Mouse (Mus musculus) CH12.LX (cell line): ENCODE results near the gene Fam83c. TPM values are rescaled to one million over a fixed set of nuclear protein-coding genes. Genes with fewer than 3 reads are reported as not detected.

Experiments
- DNase-seq: peaks from one replicate; pipeline ENCODE4 v3.0.0-alpha.2; 2013; ENCODE audit errors: extremely low read depth
- H3K27ac ChIP-seq: 2 replicates; pipeline ENCODE4 v1.5.1; 2012; ENCODE audit warnings: low read depth, mild to moderate bottlenecking, control low read depth, moderate library complexity; ENCODE audit not compliant: insufficient read depth
- H3K27me3 ChIP-seq: replicated peaks from 2 replicates; pipeline ENCODE3; 2012; ENCODE audit warnings: inconsistent platforms
- H3K36me3 ChIP-seq, 2 experiments: replicated peaks in 1 of 2; 2 replicates each; pipeline versions ENCODE3 to v1.6.1; 2012; ENCODE audit warnings: inconsistent platforms in 1 of 2, low read length in 1 of 2, mild to moderate bottlenecking in 1 of 2, mixed read lengths in 1 of 2, moderate library complexity in 1 of 2; ENCODE audit not compliant: control insufficient read depth in 1 of 2, insufficient read depth in 1 of 2
- H3K4me1 ChIP-seq, 2 experiments: 2 replicates each; pipeline ENCODE4 v1.6.1; 2012; ENCODE audit warnings: inconsistent platforms in 1 of 2, moderate library complexity in 1 of 2; ENCODE audit not compliant: insufficient read depth in 2 of 2, control insufficient read depth in 1 of 2
- H3K4me2 ChIP-seq: 2 replicates; pipeline ENCODE4 v1.6.1; 2012; ENCODE audit warnings: low read depth, mild to moderate bottlenecking, control low read depth; ENCODE audit not compliant: poor library complexity, insufficient read depth, severe bottlenecking
- H3K4me3 ChIP-seq, 3 experiments: fragments of 150-350 bp in 1 of 3; sonication (generic) in 1 of 3; replicated peaks in 1 of 3; 2 replicates each; pipeline versions ENCODE3 to v1.5.1; 2011 to 2012; ENCODE audit warnings: low read depth in 2 of 3, low read length in 2 of 3, mild to moderate bottlenecking in 2 of 3, moderate library complexity in 2 of 3, control low read depth in 1 of 3, improper control_type of control experiment in 1 of 3, inconsistent platforms in 1 of 3, mixed read lengths in 1 of 3; ENCODE audit not compliant: poor library complexity in 1 of 3
- H3K79me2 ChIP-seq: replicated peaks from 2 replicates; pipeline ENCODE4 v1.6.1; 2012; ENCODE audit warnings: mild to moderate bottlenecking, moderate library complexity; ENCODE audit not compliant: control insufficient read depth, poor library complexity, insufficient read depth, severe bottlenecking; ENCODE audit errors: extremely low read depth
- H3K9ac ChIP-seq: 2 replicates; pipeline ENCODE4 v1.6.1; 2012; ENCODE audit warnings: low read depth, mild to moderate bottlenecking, control low read depth, moderate library complexity; ENCODE audit not compliant: insufficient read depth
- H3K9me3 ChIP-seq: replicated peaks from 2 replicates; pipeline ENCODE3; 2012; ENCODE audit warnings: low read length, inconsistent platforms, mixed read lengths
- BHLHE40 ChIP-seq: IDR thresholded peaks from 2 replicates; pipeline ENCODE4 v1.6.1; 2011; ENCODE audit warnings: mild to moderate bottlenecking, low read depth, low read length, improper control_type of control experiment
- CHD1 ChIP-seq: IDR thresholded peaks from 2 replicates; pipeline ENCODE4 v1.6.1; 2012; ENCODE audit warnings: low read depth, low read length, improper control_type of control experiment, inconsistent platforms
- E2F4 ChIP-seq: IDR thresholded peaks from 2 replicates; pipeline ENCODE4 v1.6.1; 2011; ENCODE audit warnings: low read depth, low read length, improper control_type of control experiment; ENCODE audit not compliant: insufficient replicate concordance
- ELF1 ChIP-seq: IDR thresholded peaks from 2 replicates; pipeline ENCODE4 v1.6.1; 2014; ENCODE audit warnings: low read depth, mild to moderate bottlenecking, inconsistent platforms, low read length, improper control_type of control experiment
- EP300 ChIP-seq: IDR thresholded peaks from 2 replicates; pipeline ENCODE4 v1.6.1; 2011; ENCODE audit warnings: low read length, improper control_type of control experiment
- ETS1 ChIP-seq: conservative IDR thresholded peaks from 2 replicates; pipeline ENCODE4 v1.6.1; 2012; ENCODE audit warnings: low read depth, mild to moderate bottlenecking, inconsistent platforms, low read length, improper control_type of control experiment, moderate library complexity
- HCFC1 ChIP-seq: IDR thresholded peaks from 2 replicates; pipeline ENCODE4 v1.6.1; 2012; ENCODE audit warnings: low read depth, mild to moderate bottlenecking, inconsistent platforms, low read length, improper control_type of control experiment
- IRF4 ChIP-seq: IDR thresholded peaks from 2 replicates; pipeline ENCODE4 v1.6.1; 2014; ENCODE audit warnings: low read depth, mild to moderate bottlenecking, inconsistent platforms, low read length, improper control_type of control experiment
- KAT2A ChIP-seq: IDR thresholded peaks from 2 replicates; pipeline ENCODE4 v1.6.1; 2012; ENCODE audit warnings: low read length, improper control_type of control experiment, inconsistent platforms; ENCODE audit not compliant: insufficient replicate concordance
- MAFK ChIP-seq: IDR thresholded peaks from 2 replicates; pipeline ENCODE4 v1.6.1; 2011; ENCODE audit warnings: low read length, improper control_type of control experiment; ENCODE audit not compliant: insufficient replicate concordance
- MAZ ChIP-seq: IDR thresholded peaks from 2 replicates; pipeline ENCODE4 v1.6.1; 2012; ENCODE audit warnings: low read depth, mild to moderate bottlenecking, inconsistent platforms, low read length, improper control_type of control experiment, moderate library complexity
- MEF2A ChIP-seq: IDR thresholded peaks from 2 replicates; pipeline ENCODE4 v1.6.1; 2014; ENCODE audit warnings: low read depth, mild to moderate bottlenecking, inconsistent platforms, low read length, improper control_type of control experiment, borderline replicate concordance
- MXI1 ChIP-seq: IDR thresholded peaks from 2 replicates; pipeline ENCODE4 v1.6.1; 2011; ENCODE audit warnings: mild to moderate bottlenecking, low read depth, low read length, improper control_type of control experiment
- MYC ChIP-seq: IDR thresholded peaks from 2 replicates; pipeline ENCODE4 v1.6.1; 2011; ENCODE audit warnings: low read depth, mild to moderate bottlenecking, improper control_type of control experiment, low read length
- NELFE ChIP-seq: IDR thresholded peaks from 2 replicates; pipeline ENCODE4 v1.6.1; 2011; ENCODE audit warnings: low read depth, low read length, improper control_type of control experiment
- NRF1 ChIP-seq: IDR thresholded peaks from 2 replicates; pipeline ENCODE4 v1.6.1; 2014; ENCODE audit warnings: low read depth, mild to moderate bottlenecking, inconsistent platforms, low read length, improper control_type of control experiment, moderate library complexity
- PAX5 ChIP-seq: IDR thresholded peaks from 2 replicates; pipeline ENCODE4 v1.6.1; 2012; ENCODE audit warnings: low read length, inconsistent platforms, mixed read lengths
- POLR2A ChIP-seq: IDR thresholded peaks from 2 replicates; pipeline ENCODE4 v1.6.1; 2011; ENCODE audit warnings: low read depth, mild to moderate bottlenecking, improper control_type of control experiment, low read length
- POLR2AphosphoS2 ChIP-seq: IDR thresholded peaks from 2 replicates; pipeline ENCODE4 v1.6.1; 2011; ENCODE audit warnings: low read depth, low read length, improper control_type of control experiment
- RAD21 ChIP-seq: IDR thresholded peaks from 2 replicates; pipeline ENCODE4 v1.6.1; 2011; ENCODE audit warnings: low read depth, mild to moderate bottlenecking, low read length, improper control_type of control experiment, moderate library complexity
- RCOR1 ChIP-seq: conservative IDR thresholded peaks from 2 replicates; pipeline ENCODE4 v1.6.1; 2012; ENCODE audit warnings: low read depth, mild to moderate bottlenecking, inconsistent platforms, low read length, improper control_type of control experiment
- SIN3A ChIP-seq: IDR thresholded peaks from 2 replicates; pipeline ENCODE4 v1.6.1; 2012; ENCODE audit warnings: low read length, improper control_type of control experiment, inconsistent platforms
- SMC3 ChIP-seq: IDR thresholded peaks from 2 replicates; pipeline ENCODE4 v1.6.1; 2011; ENCODE audit warnings: low read depth, low read length, improper control_type of control experiment
- TBP ChIP-seq: conservative IDR thresholded peaks from 2 replicates; pipeline ENCODE4 v1.6.1; 2011; ENCODE audit warnings: low read depth, low read length, improper control_type of control experiment
- TCF12 ChIP-seq: IDR thresholded peaks from 2 replicates; pipeline ENCODE4 v1.6.1; 2014; ENCODE audit warnings: low read depth, mild to moderate bottlenecking, inconsistent platforms, low read length, improper control_type of control experiment
- USF2 ChIP-seq: conservative IDR thresholded peaks from 2 replicates; pipeline ENCODE4 v1.6.1; 2011; ENCODE audit warnings: low read depth, low read length, improper control_type of control experiment
- ZMIZ1 ChIP-seq: IDR thresholded peaks from 2 replicates; pipeline ENCODE4 v1.6.1; 2012; ENCODE audit warnings: low read depth, mild to moderate bottlenecking, inconsistent platforms, low read length, improper control_type of control experiment
- dilution Hi-C: fragments of 300-500 bp; cut with MboI; formaldehyde crosslinking; loops from 2 replicates; pipeline ENCODE4 v1.14.3; 2020; ENCODE audit warnings: low sequenced_read_pairs; ENCODE audit not compliant: extremely low pct_unique_long_range_greater_than_20kb, extremely low pct_ligation_motif_present
- in situ Hi-C: fragments of 300-500 bp; cut with MboI; formaldehyde crosslinking; loops from 3 replicates; pipeline ENCODE4 v1.14.3; 2019; ENCODE audit warnings: low sequenced_read_pairs, low pct_ligation_motif_present, low pct_unique_long_range_greater_than_20kb, mixed read lengths
- polyA plus RNA-seq: library from polyadenylated mRNA; unstranded; fragments of >175 nt; gene quantifications from 2 replicates; pipeline ENCODE4 v1.2.1, GENCODE M21; 2012; ENCODE audit warnings: low read depth; ENCODE audit not compliant: insufficient read length
- total RNA-seq, 2 experiments: library from RNA; depleted of rRNA; stranded (reverse); fragments of 300-350 nt in 1 of 2; fragments of >200 nt in 1 of 2; gene quantifications; 2 replicates each; pipeline ENCODE4 v1.2.3; 2012 to 2014

Fam83c gene
- total and polyA plus RNA-seq, 3 experiments = 0.04 to 0.09 TPM; not detected in 1

DNA sequence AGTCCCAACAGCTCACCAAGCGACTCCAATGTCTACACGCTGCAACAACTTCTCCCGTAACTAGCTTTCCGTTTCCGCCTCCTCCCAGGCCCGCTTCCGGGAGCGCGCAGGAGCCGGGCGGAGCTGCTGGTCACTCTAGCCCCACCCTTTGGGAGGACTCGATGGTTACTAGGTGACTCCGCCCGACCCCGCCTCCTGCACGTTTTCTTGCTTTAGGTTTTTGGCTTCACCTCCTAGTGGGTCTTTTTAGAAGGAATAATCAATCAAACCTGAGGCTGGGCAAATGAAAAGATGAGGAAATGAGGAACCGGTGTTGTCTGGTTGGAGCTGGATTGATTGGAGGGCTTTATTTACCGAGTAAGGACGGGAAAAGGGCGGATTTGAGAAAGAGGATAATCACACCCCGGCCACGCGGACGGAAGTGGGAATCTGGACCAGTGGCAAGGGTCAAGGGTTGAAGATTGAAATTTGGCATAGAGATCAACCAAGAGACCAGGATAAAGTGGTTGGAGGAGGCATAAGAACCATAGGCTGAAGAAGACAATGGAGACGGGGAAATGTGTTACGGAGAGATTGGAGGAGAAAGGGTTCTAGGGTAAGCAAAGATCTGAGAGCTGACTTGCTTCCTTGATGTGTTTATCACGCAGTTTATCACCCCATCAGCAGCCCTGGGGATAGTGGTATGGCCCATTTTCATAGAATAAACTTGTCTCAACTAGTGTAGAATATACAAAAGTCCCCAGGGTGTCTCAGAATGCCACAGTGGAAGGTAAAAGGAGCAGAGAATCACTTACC is 7.8 kb downstream of the Fam83c start, which contains the start of gene Eif6:
Gene Eif6 (minus strand): TSS at position 296 of the 795 bp plus-strand sequence.
- dilution Hi-C loops = no loop called here
- peak; percentile 73 for TF ChIP-seq POLR2AphosphoS2
- TF ChIP-seq MYC = peak; percentile 86
- TF ChIP-seq RAD21 = no peak
- TF ChIP-seq NELFE = peak; percentile 93
- peak; percentile 83 for TF ChIP-seq TCF12
- peak; percentile 97 for TF ChIP-seq SIN3A
- TF ChIP-seq ETS1 = peak; percentile 50; the same call in 1 of the 2 replicates
- TF ChIP-seq SMC3 = no peak
- peak; percentile 95 for TF ChIP-seq ZMIZ1
- peak; percentile 97 for TF ChIP-seq ELF1
- peak; percentile 43; the same call in 1 of the 2 replicates for TF ChIP-seq TBP
- peak; percentile 71 for TF ChIP-seq NRF1
- peak; percentile 79; the same call in 1 of the 2 replicates for TF ChIP-seq KAT2A
- peak; percentile 86 for TF ChIP-seq MAZ
- TF ChIP-seq EP300 = no peak
- peak; percentile 68 for TF ChIP-seq IRF4
- peak; percentile 37; the same call in 1 of the 2 replicates for TF ChIP-seq MEF2A
- peak; percentile 60 for TF ChIP-seq CHD1
- peak; percentile 94 for TF ChIP-seq MXI1
- 0 out of 2 replicates have a peak, but pooled peaks have one; percentile 61 for TF ChIP-seq E2F4
- no peak for TF ChIP-seq PAX5
- 0 out of 2 replicates have a peak, but pooled peaks have one; percentile 24 for TF ChIP-seq RCOR1
- no peak for TF ChIP-seq USF2
- TF ChIP-seq POLR2A = peak; percentile 91
- TF ChIP-seq BHLHE40 = peak; percentile 98
- peak; percentile 88 for TF ChIP-seq HCFC1
- TF ChIP-seq MAFK = no peak

More for the DNA sequence above, 7.8 kb downstream of the Fam83c start, which contains the start of gene Eif6:
- H3K27ac ChIP-seq = peak within 1 kb of the TSS; percentile 47
- peak; percentile 94 for DNase-seq
- H3K27me3 ChIP-seq = no peaks in the 10 kb centered on the region
- H3K4me3 ChIP-seq = peak within 1 kb of the TSS; percentile 79 to 95 (median 92)
- peaks cover 4 to 32% of the 10 kb centered on the region in 2 experiments; a peak in 3 of 4 replicates for H3K4me1 ChIP-seq
- no peaks in the 10 kb centered on the region for H3K9me3 ChIP-seq
- peak within 1 kb of the TSS; percentile 95 for H3K9ac ChIP-seq
- in situ Hi-C loops = loop anchor here (25.0 kb wide), 1 partner anchor 310 kb away; the partner anchor contains the start of genes Gm28036, Nfs1 and Romo1
- H3K4me2 ChIP-seq = peak within 1 kb of the TSS; percentile 92
- H3K79me2 ChIP-seq = peaks cover 31% of the 10 kb centered on the region
- H3K36me3 ChIP-seq = peaks cover 22 to 27% of the 10 kb centered on the region in 2 experiments
